Mouse (Mus musculus) liver, adult 2 months (tissue): ENCODE measurements around the gene Fadd. TPM values are rescaled to one million over a fixed set of nuclear protein-coding genes. Genes with fewer than 3 reads are reported as not detected.

Experiments used
- DNase-seq: peaks from one replicate; pipeline ENCODE4 v3.0.0-alpha.2; 2011; ENCODE audit warnings: low read depth, low spot score; ENCODE audit errors: extremely low read depth
- H3K27ac ChIP-seq: fragments of 200-500 bp; replicated peaks from 2 replicates; pipeline ENCODE4 v1.5.1; 2012; ENCODE audit warnings: low read depth, mild to moderate bottlenecking, control low read depth, inconsistent platforms, low read length; ENCODE audit not compliant: insufficient read depth
- H3K27me3 ChIP-seq: fragments of 200-500 bp; 2 replicates; pipeline ENCODE4 v1.6.1; 2012; ENCODE audit warnings: mild to moderate bottlenecking, moderate library complexity, low read length, inconsistent platforms; ENCODE audit not compliant: control insufficient read depth, insufficient read depth
- H3K36me3 ChIP-seq: fragments of 200-500 bp; 2 replicates; pipeline ENCODE4 v1.6.1; 2012; ENCODE audit warnings: low read length, inconsistent platforms; ENCODE audit not compliant: control insufficient read depth, insufficient read depth
- H3K4me1 ChIP-seq: fragments of 200-500 bp; 2 replicates; pipeline ENCODE4 v1.6.1; 2011; ENCODE audit warnings: low read length; ENCODE audit not compliant: control insufficient read depth, insufficient read depth
- H3K4me3 ChIP-seq: fragments of 200-500 bp; 2 replicates; pipeline ENCODE4 v1.5.1; 2011; ENCODE audit warnings: low read depth, mild to moderate bottlenecking, control low read depth, low read length, moderate library complexity; ENCODE audit not compliant: insufficient read depth
- H3K79me2 ChIP-seq: fragments of 200-500 bp; 2 replicates; pipeline ENCODE4 v1.6.1; 2012; ENCODE audit warnings: inconsistent platforms, mild to moderate bottlenecking, low read length, moderate library complexity; ENCODE audit not compliant: control insufficient read depth, insufficient read depth
- H3K9ac ChIP-seq: fragments of 200-500 bp; 2 replicates; pipeline ENCODE4 v1.6.1; 2012; ENCODE audit warnings: low read depth, mild to moderate bottlenecking, control low read depth, inconsistent platforms, low read length
- CTCF ChIP-seq: fragments of 200-500 bp; IDR thresholded peaks from 2 replicates; pipeline ENCODE4 v1.5.1; 2011; ENCODE audit warnings: low read depth, low read length, control low read depth
- POLR2A ChIP-seq: fragments of 200-500 bp; IDR thresholded peaks from 2 replicates; pipeline ENCODE4 v1.6.1; 2011; ENCODE audit warnings: low read length, control low read depth; ENCODE audit not compliant: insufficient read depth; ENCODE audit errors: extremely low read depth
- WGBS: fragments of 180-500 bp; shearing (Covaris S2); methylation state at CpG from one replicate; pipeline ENCODE4 v1.1.7; 2018; 5-methylcytosine and 5-hydroxymethylcytosine counted together
- polyA plus RNA-seq: library from polyadenylated mRNA; depleted of rRNA; stranded (reverse); fragments of >200 nt; gene quantifications from 2 replicates; pipeline ENCODE4 v1.2.3, GENCODE M21; 2012
- total RNA-seq: library from RNA; depleted of rRNA; stranded (reverse); fragments of >200 nt; gene quantifications from 2 replicates; pipeline ENCODE4 v1.2.3, GENCODE M21; 2014

Gene Fadd
- total and polyA plus RNA-seq, 2 experiments: 2.3 to 8.0 TPM

DNA sequence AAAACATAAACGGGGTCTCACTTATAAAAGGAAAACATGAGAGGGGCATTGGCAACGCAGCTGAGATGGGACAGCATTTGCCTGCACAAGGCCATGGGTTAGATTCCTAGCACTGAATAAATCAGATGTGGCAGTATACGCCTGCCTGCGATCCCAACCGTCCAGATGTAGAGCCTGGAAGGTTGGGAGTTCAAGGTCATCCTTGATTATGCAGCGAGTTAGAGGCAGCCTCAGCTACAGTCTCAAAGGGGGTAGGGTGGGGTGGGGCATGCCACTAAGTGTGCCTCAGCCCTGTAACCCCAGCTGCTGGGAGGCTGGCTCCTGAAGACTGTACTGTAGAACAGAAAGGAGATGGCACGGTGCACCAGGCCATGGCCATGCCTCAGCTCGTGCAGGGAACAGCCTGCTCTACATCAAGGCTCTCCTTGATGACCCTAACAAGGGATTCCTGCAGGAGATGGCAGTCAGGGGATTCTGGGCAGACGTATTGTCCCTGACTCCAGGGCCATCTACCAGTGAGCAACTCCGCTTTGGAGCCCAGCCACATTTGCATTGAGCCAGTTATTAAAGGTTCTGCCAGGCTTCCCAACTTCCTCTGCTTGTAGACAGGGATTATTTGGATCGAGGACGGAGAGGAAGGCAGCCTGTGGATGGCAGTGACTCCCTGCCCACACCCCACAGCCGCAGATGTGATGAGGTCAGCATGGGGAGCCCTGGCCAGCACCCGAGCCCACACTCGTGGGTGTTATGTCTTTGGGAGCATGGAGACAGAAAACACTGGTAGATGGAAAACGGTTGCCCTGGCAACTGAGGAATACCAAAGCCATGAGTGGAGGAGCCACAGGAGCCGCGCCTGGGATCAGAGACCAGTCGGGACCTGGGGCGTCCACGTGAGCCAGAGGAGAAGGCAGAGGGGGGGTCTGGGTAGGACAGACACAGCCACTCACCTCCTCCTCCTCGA is 38.7 kb upstream of the Fadd start:
- Histone ChIP-seq H3K27me3 (no peaks in the 10 kb centered on the region; the same call in 1 of the 2 replicates), H3K36me3 (no peaks in the 10 kb centered on the region), H3K79me2 (no peaks in the 10 kb centered on the region), H3K27ac (no peak overlapping the region), H3K9ac (no peak overlapping the region), H3K4me3 (no peak overlapping the region), H3K4me1 (no peaks in the 10 kb centered on the region)
- 80% methylated on average over 22 of the region's 22 CpGs for WGBS
- no peak for TF ChIP-seq POLR2A
- TF ChIP-seq CTCF: no peak
- no peak for DNase-seq

DNA sequence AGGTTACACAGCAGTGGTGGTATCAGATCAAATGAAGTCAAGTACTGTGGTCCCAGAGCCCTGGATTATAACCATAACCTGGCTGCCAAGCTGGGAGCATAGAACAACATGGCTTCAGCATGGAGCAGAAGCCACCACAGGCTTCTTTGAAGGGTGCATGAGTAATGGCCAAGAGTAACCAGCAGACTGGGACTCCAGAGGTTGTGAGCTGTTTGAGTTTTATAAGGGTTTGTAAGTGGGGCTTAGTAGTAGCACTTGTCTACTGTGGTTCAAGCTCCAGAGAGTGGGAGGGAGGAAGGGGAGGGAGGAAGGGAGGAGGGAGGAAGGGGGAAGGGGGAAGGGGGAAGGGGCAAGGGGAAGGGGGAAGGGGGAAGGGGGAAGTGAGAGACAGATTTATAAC is 38.1 kb upstream of the Fadd start:
- H3K27ac ChIP-seq: no peak overlapping the region
- H3K4me3 ChIP-seq: no peak overlapping the region
- no peaks in the 10 kb centered on the region for H3K4me1 ChIP-seq
- no peak for TF ChIP-seq POLR2A
- TF ChIP-seq CTCF: no peak
- no peaks in the 10 kb centered on the region; the same call in 1 of the 2 replicates for H3K27me3 ChIP-seq
- no peaks in the 10 kb centered on the region for H3K79me2 ChIP-seq
- H3K9ac ChIP-seq: no peak overlapping the region
- H3K36me3 ChIP-seq: no peaks in the 10 kb centered on the region
- DNase-seq: no peak

DNA sequence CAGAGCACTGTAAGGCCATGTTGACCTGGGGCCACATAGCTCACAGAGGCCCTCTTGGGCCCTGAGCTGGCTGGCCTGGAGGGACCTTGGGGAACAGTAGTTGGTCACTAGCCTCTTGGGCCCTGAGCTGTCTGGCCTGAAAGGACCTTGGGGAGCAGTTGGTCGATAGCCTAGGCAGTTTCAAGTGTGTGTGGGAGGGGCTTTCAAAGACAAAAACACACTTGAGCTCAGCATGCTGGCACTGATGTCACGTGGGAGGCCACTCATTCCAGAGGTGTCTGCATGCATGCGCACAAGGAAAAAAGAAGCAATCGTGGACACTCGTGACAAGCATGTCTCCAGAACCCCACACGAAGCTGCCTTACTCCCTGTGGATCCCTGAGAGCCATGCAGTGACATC is 33.1 kb upstream of the Fadd start:
- H3K79me2 ChIP-seq: no peaks in the 10 kb centered on the region
- TF ChIP-seq CTCF (no peak), POLR2A (no peak)
- H3K27ac ChIP-seq: no peak overlapping the region
- H3K4me1 ChIP-seq: no peaks in the 10 kb centered on the region
- peaks cover 2% of the 10 kb centered on the region; the same call in 1 of the 2 replicates for H3K27me3 ChIP-seq
- 83% methylated on average over 6 of the region's 6 CpGs for WGBS
- H3K36me3 ChIP-seq: no peaks in the 10 kb centered on the region
- H3K4me3 ChIP-seq: no peak overlapping the region
- no peak for DNase-seq
- H3K9ac ChIP-seq: no peak overlapping the region

DNA sequence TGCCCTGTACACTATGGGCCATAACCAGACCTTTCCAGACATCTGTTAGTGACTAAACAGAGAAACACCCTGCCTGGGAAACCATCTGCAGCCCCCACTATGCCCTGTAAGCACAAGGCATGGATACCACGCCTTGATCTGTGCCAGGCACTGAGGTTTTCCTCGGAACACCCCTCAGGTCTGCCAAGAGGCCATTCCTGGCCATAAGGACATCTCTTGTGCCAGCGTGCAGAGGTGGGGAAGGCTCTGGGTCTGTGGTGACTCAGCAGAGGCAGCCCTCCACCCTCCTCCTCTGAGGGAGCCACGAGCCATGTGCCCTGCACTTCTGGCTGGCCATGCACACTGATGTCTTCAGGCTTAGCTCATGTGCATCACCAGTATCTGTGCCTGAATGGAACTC is 30.6 kb upstream of the Fadd start:
- Histone ChIP-seq H3K79me2 (no peaks in the 10 kb centered on the region), H3K4me3 (no peak overlapping the region), H3K4me1 (no peaks in the 10 kb centered on the region), H3K36me3 (no peaks in the 10 kb centered on the region), H3K9ac (no peak overlapping the region), H3K27me3 (peaks cover 2% of the 10 kb centered on the region; the same call in 1 of the 2 replicates), H3K27ac (no peak overlapping the region)
- TF ChIP-seq POLR2A: no peak
- no peak for TF ChIP-seq CTCF
- WGBS: 85% methylated on average over 4 of the region's 4 CpGs
- no peak for DNase-seq

DNA sequence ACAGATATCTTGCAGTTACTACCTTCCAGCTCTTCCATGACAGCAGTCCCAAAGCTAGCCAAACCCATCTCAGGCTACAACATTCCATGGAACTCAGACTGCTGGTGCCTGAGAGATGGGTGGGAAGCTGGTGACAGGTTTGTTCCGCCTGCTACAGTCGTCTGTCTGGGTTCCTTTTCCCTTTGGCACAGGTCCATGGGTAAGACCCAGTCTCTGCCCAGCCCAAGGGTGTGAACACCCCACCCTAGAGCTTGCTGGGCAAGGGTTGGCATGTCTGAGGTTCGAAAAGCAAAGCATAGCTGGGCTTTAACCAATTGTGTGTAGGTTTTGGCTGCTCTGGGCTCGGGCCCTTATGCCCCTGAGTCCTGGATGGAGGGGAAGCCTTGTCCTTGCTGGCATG is 30.1 kb upstream of the Fadd start:
- H3K27ac ChIP-seq: no peak overlapping the region
- no peak for DNase-seq
- no peak overlapping the region for H3K9ac ChIP-seq
- H3K79me2 ChIP-seq: no peaks in the 10 kb centered on the region
- no peaks in the 10 kb centered on the region for H3K36me3 ChIP-seq
- H3K27me3 ChIP-seq: peaks cover 2% of the 10 kb centered on the region; the same call in 1 of the 2 replicates
- 76% methylated on average over 4 of the region's 4 CpGs for WGBS
- no peak for TF ChIP-seq CTCF
- no peak for TF ChIP-seq POLR2A
- H3K4me1 ChIP-seq: no peaks in the 10 kb centered on the region
- no peak overlapping the region for H3K4me3 ChIP-seq

DNA sequence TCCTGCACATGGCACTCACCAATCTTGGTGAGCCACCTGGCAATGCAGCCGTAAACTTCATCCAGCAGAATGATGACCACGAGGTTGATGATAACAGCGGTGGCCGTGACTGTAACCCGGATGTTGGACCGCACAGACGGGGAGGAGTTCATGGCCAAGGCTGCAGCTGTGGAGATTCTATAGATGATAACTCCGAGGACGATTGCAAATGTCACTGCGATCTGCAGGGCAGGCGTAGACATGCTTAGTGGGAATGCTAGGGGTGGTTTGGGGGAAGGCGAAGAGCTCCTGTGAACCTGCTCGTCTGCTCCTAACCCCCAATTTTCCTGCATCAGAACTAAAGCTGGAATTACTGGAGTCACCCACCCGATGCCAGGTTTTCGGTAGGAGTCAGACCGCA is 29.3 kb upstream of the Fadd start:
- no peak overlapping the region for H3K27ac ChIP-seq
- H3K9ac ChIP-seq: no peak overlapping the region
- H3K79me2 ChIP-seq: no peaks in the 10 kb centered on the region
- no peak overlapping the region for H3K4me3 ChIP-seq
- H3K36me3 ChIP-seq: no peaks in the 10 kb centered on the region
- 83% methylated on average over 16 of the region's 16 CpGs for WGBS
- peaks cover 2% of the 10 kb centered on the region; the same call in 1 of the 2 replicates for H3K27me3 ChIP-seq
- H3K4me1 ChIP-seq: no peaks in the 10 kb centered on the region
- TF ChIP-seq CTCF: no peak
- no peak for TF ChIP-seq POLR2A
- DNase-seq: no peak
